Mouse (Mus musculus) MEL (cell line): Measurements from ENCODE around the gene Vps52. TPM values are rescaled to one million over a fixed set of nuclear protein-coding genes. Genes with fewer than 3 reads are reported as not detected.
A peak's percentile ranks its signal among the peaks of the same experiment; 100 is the strongest.

Experiments used
- DNase-seq: peaks from one replicate; pipeline ENCODE4 v3.0.0; 2011; ENCODE audit warnings: low read depth, low spot score
- H3K27ac ChIP-seq: 2 replicates; pipeline ENCODE4 v1.5.1; 2012; ENCODE audit warnings: low read depth, mild to moderate bottlenecking, control low read depth, low read length, moderate library complexity; ENCODE audit not compliant: control insufficient read depth
- H3K27me3 ChIP-seq, 2 experiments: fragments of 150-350 bp in 1 of 2; sonication (generic) in 1 of 2; 2 replicates each; pipeline ENCODE4 v1.6.1; 2012; ENCODE audit warnings: low read length in 2 of 2, mild to moderate bottlenecking in 2 of 2, improper control_type of control experiment in 1 of 2, moderate library complexity in 1 of 2; ENCODE audit not compliant: insufficient read depth in 2 of 2, control insufficient read depth in 1 of 2
- H3K36me3 ChIP-seq, 2 experiments: 2 replicates each; pipeline ENCODE4 v1.6.1; 2012 to 2014; ENCODE audit warnings: low read length in 2 of 2, improper control_type of control experiment in 1 of 2, inconsistent platforms in 1 of 2, mild to moderate bottlenecking in 1 of 2; ENCODE audit not compliant: insufficient read depth in 2 of 2, control insufficient read depth in 1 of 2
- H3K4me1 ChIP-seq, 2 experiments: fragments of 150-350 bp in 1 of 2; sonication (generic) in 1 of 2; 2 replicates each; pipeline ENCODE4 v1.6.1; 2012; ENCODE audit warnings: low read length in 2 of 2, improper control_type of control experiment in 1 of 2, mild to moderate bottlenecking in 1 of 2; ENCODE audit not compliant: insufficient read depth in 2 of 2, control insufficient read depth in 1 of 2
- H3K4me3 ChIP-seq, 2 experiments: fragments of 150-350 bp in 1 of 2; sonication (generic) in 1 of 2; 2 replicates each; pipeline ENCODE4 v1.5.1; 2012; ENCODE audit warnings: low read depth in 2 of 2, low read length in 2 of 2, mild to moderate bottlenecking in 2 of 2, moderate library complexity in 2 of 2, control low read depth in 1 of 2, improper control_type of control experiment in 1 of 2; ENCODE audit not compliant: control insufficient read depth in 1 of 2, insufficient read depth in 1 of 2
- H3K79me2 ChIP-seq: 2 replicates; pipeline ENCODE4 v1.6.1; 2012; ENCODE audit warnings: mild to moderate bottlenecking, low read length, moderate library complexity; ENCODE audit not compliant: control insufficient read depth, poor library complexity, insufficient read depth
- H3K9ac ChIP-seq: 2 replicates; pipeline ENCODE4 v1.6.1; 2012; ENCODE audit warnings: low read depth, mild to moderate bottlenecking, control low read depth, low read length, moderate library complexity; ENCODE audit not compliant: control insufficient read depth, poor library complexity, severe bottlenecking
- H3K9me3 ChIP-seq: fragments of 150-350 bp; sonication (generic); replicated peaks from 2 replicates; pipeline ENCODE4 v1.6.1; 2012; ENCODE audit warnings: mild to moderate bottlenecking, low read length, improper control_type of control experiment, moderate library complexity; ENCODE audit not compliant: insufficient read depth
- EP300 ChIP-seq, 2 experiments: IDR thresholded peaks; 2 replicates each; pipeline ENCODE4 v1.6.1; 2011; ENCODE audit warnings: improper control_type of control experiment in 2 of 2, low read length in 2 of 2, low read depth in 1 of 2, mild to moderate bottlenecking in 1 of 2
- JUND ChIP-seq: IDR thresholded peaks from 2 replicates; pipeline ENCODE4 v1.6.1; 2011; ENCODE audit warnings: low read depth, mild to moderate bottlenecking, improper control_type of control experiment, low read length
- KAT2A ChIP-seq: conservative IDR thresholded peaks from 2 replicates; pipeline ENCODE4 v1.6.1; 2012; ENCODE audit warnings: low read depth, low read length, improper control_type of control experiment, inconsistent platforms
- MAX ChIP-seq: IDR thresholded peaks from 2 replicates; pipeline ENCODE4 v1.6.1; 2011; ENCODE audit warnings: low read length, improper control_type of control experiment
- MEF2A ChIP-seq: IDR thresholded peaks from 2 replicates; pipeline ENCODE4 v1.6.1; 2014; ENCODE audit warnings: low read depth, mild to moderate bottlenecking, inconsistent platforms, low read length, improper control_type of control experiment; ENCODE audit not compliant: poor library complexity, insufficient replicate concordance, severe bottlenecking; ENCODE audit errors: extremely low read depth
- MXI1 ChIP-seq: IDR thresholded peaks from 2 replicates; pipeline ENCODE4 v1.6.1; 2011; ENCODE audit warnings: mild to moderate bottlenecking, low read depth, low read length, improper control_type of control experiment
- NELFE ChIP-seq: IDR thresholded peaks from 2 replicates; pipeline ENCODE4 v1.6.1; 2011; ENCODE audit warnings: low read depth, low read length, improper control_type of control experiment
- POLR2AphosphoS5 ChIP-seq: IDR thresholded peaks from 2 replicates; pipeline ENCODE4 v1.6.1; 2012; ENCODE audit warnings: low read depth, borderline replicate concordance, mild to moderate bottlenecking, inconsistent platforms, low read length, moderate library complexity, mixed read lengths
- SIN3A ChIP-seq: IDR thresholded peaks from 2 replicates; pipeline ENCODE4 v1.6.1; 2012; ENCODE audit warnings: low read length, improper control_type of control experiment, inconsistent platforms
- SMC3 ChIP-seq: IDR thresholded peaks from 2 replicates; pipeline ENCODE4 v1.6.1; 2011; ENCODE audit warnings: low read depth, low read length, improper control_type of control experiment
- ZC3H11A ChIP-seq: IDR thresholded peaks from 2 replicates; pipeline ENCODE4 v1.6.1; 2012; ENCODE audit warnings: low read depth, mild to moderate bottlenecking, inconsistent platforms, low read length, improper control_type of control experiment
- polyA plus RNA-seq, 2 experiments: library from polyadenylated mRNA; stranded (reverse) in 1 of 2; unstranded in 1 of 2; fragments of >175 nt in 1 of 2; fragments of >200 nt in 1 of 2; gene quantifications; 2 replicates each; pipeline versions ENCODE4 v1.2.1 to v1.2.4; 2012; ENCODE audit warnings: low replicate concordance in 2 of 2, low read depth in 1 of 2; ENCODE audit not compliant: insufficient read length in 2 of 2, insufficient read depth in 1 of 2, missing spikeins in 1 of 2
- total RNA-seq: library from RNA; depleted of rRNA; stranded (reverse); fragments of 300-350 nt; gene quantifications from 2 replicates; pipeline ENCODE4 v1.2.3, GENCODE M21; 2012

The Vps52 gene
- total and polyA plus RNA-seq, 3 experiments = 23.6 to 40.7 TPM; not detected in 1

- H3K36me3 ChIP-seq = peaks cover 0 to 12% of the 10 kb centered on the region in 2 experiments
- H3K9ac ChIP-seq = peak overlapping the region; percentile 63; the same call in 1 of the 2 replicates
- H3K79me2 ChIP-seq = peaks cover 17% of the 10 kb centered on the region
- H3K9me3 ChIP-seq = no peaks in the 10 kb centered on the region
- H3K27me3 ChIP-seq = no peaks in the 10 kb centered on the region
- H3K4me1 ChIP-seq = peaks cover 4 to 21% of the 10 kb centered on the region in 2 experiments; a peak in 3 of 4 replicates
- peak overlapping the region; percentile 69 to 82 for H3K4me3 ChIP-seq
- no peak for DNase-seq
- TF ChIP-seq ZC3H11A (no peak), NELFE (no peak), MXI1 (no peak), EP300 (IDR thresholded peaks at IDR 0.05; ENCODE audit: low read depth in 1 of 2, low read length in 2 of 2) (no peak), MAX (no peak), MEF2A (no peak), SIN3A (no peak), SMC3 (no peak)
- TF ChIP-seq, all 39 proteins: peak for 0
- no peak overlapping the region for H3K27ac ChIP-seq
These were observed 38.6 kb upstream of the Vps52 start for GRCm38 (mm10) chr17:33916847-33917655.

GRCm38 (mm10) chr17:33917656-33918292, 37.8 kb upstream of the Vps52 start:
- Histone ChIP-seq H3K27ac (no peak overlapping the region), H3K9ac (no peak overlapping the region), H3K79me2 (peaks cover 13% of the 10 kb centered on the region), H3K4me1 (peaks cover 4 to 21% of the 10 kb centered on the region in 2 experiments; a peak in 3 of 4 replicates), H3K36me3 (peaks cover 0 to 12% of the 10 kb centered on the region in 2 experiments), H3K27me3 (no peaks in the 10 kb centered on the region), H3K4me3 (no peak overlapping the region), H3K9me3 (no peaks in the 10 kb centered on the region)
- TF ChIP-seq KAT2A (no peak), MAX (no peak), JUND (no peak), POLR2AphosphoS5 (no peak), ZC3H11A (no peak)
- DNase-seq = no peak
